Mouse (Mus musculus): ENCODE data around the gene Ntsr1.

- TF ChIP-seq CTCF (IDR thresholded peaks at IDR 0.05; ENCODE audit: insufficient read depth, low read depth, low read length) (no peak), POLR2A (IDR thresholded peaks at IDR 0.05; ENCODE audit: insufficient read depth, low read depth, low read length) (no peak)
Measured at GRCm38 (mm10) chr2:180527883-180528282, 28.1 kb downstream of the Ntsr1 start.
